Mouse (Mus musculus): ENCODE measurements around the gene Ugt1a8. TPM values are rescaled to one million over a fixed set of nuclear protein-coding genes. Genes with fewer than 3 reads are reported as not detected.
"Not testable (repeated sequence)": the region's sequence is repeated elsewhere in the genome, so short reads cannot be mapped to it uniquely, and the experiment has no call there.

Gene Ugt1a8
- polyA plus RNA-seq, 1 experiment from 2014 or later, result 0.05 TPM

DNA sequence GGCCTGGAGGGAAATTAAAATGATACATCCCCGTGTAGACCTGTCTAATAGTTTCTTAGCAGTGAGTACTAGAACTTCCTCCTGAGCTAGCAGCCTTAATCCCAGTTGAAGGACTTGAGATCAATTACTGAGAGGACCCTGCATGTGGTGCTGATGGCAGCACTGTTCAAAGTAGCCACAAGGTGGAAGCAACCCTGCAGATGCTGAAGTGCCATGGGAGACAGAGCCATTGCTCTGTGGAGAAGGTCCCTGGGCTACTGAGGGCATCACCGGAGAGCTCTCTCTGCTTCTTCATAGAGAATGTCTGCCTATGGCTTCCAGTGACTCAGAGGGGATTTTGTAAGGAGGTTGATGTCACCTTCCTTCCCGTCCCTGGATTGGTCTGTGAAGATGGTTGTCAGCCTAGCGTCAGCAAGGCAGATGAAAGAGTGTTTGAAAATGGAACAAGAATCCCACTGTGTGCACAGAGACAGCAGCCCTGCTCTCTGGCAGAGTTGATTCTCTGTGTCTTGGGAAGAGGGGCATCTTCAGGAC, 38.3 kb downstream of the Ugt1a8 start:
- H3K27me3 ChIP-seq (ENCODE audit: insufficient read depth, low read length); H3K27ac ChIP-seq; DNase-seq (ENCODE audit: low spot score); H3K9me3 ChIP-seq (replicated peaks; ENCODE audit: low read length); H3K36me3 ChIP-seq (ENCODE audit: insufficient read depth, low read length); H3K9ac ChIP-seq (ENCODE audit: low read depth, low read length); H3K4me2 ChIP-seq (ENCODE audit: low read length); ATAC-seq (replicated peaks; ENCODE audit: low FRiP score, low read depth); H3K4me3 ChIP-seq (replicated peaks; ENCODE audit: low read depth, low read length); H3K4me1 ChIP-seq (replicated peaks; ENCODE audit: insufficient read depth, low read length): not testable (repeated sequence)
- 78% methylated on average over 4 of the region's 4 CpGs for WGBS
- TF ChIP-seq CTCF (IDR thresholded peaks at IDR 0.05; ENCODE audit: low read depth), result peak; percentile 62

DNA sequence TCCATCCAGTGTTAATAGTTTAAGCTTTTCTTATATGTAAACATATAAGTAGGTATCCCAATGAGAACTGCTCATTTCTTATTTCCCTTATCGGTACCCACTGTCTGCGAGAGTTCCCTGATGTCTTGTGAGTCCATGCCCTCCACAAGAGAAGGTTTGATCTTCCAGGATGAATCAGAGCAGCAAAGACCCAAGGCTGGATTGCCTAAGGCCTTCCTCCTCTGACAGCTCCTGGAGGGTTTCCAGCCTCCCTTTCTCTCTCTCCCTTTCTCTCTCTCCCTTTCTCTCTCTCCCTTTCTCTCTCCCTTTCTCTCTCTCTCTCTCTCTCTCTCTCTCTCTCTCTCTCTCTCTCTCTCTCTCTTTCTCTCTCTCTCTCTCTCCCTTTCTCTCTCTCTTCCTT, 41.5 kb downstream of the Ugt1a8 start:
- H3K36me3 ChIP-seq (ENCODE audit: insufficient read depth, low read length); H3K4me1 ChIP-seq (replicated peaks; ENCODE audit: insufficient read depth, low read length); ATAC-seq (replicated peaks; ENCODE audit: low FRiP score, low read depth); H3K27me3 ChIP-seq (ENCODE audit: insufficient read depth, low read length); H3K9me3 ChIP-seq (replicated peaks; ENCODE audit: low read length); DNase-seq (ENCODE audit: low spot score); H3K27ac ChIP-seq; H3K9ac ChIP-seq (ENCODE audit: low read depth, low read length); H3K4me3 ChIP-seq (replicated peaks; ENCODE audit: low read depth, low read length); H3K4me2 ChIP-seq (ENCODE audit: low read length): not testable (repeated sequence)
- 95% methylated on average over 2 of the region's 2 CpGs for WGBS

DNA sequence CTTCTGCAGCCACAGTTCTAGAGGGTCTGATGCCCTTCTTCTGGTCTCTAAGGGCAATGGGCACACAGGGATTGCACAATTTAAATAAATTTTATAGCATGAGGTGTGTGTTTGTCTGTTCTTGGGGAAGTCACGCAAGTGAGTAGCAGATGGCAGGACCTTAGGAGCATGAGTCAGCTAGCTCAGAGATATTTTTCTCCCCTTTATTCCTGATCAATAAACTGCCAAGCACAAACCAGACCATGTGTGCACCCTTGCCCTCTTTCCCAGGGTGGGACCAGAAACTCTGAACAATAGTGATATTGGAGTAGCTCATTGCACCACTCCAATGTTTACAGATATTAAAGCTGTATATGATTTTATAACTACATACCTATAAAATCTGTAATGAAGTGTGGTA, 42.6 kb downstream of the Ugt1a8 start:
- not testable (repeated sequence) for H3K36me3 ChIP-seq (ENCODE audit: insufficient read depth, low read length); H3K4me2 ChIP-seq (ENCODE audit: low read length); H3K27ac ChIP-seq; H3K27me3 ChIP-seq (ENCODE audit: insufficient read depth, low read length); ATAC-seq (replicated peaks; ENCODE audit: low FRiP score, low read depth); DNase-seq (ENCODE audit: low spot score); H3K9me3 ChIP-seq (replicated peaks; ENCODE audit: low read length); H3K9ac ChIP-seq (ENCODE audit: low read depth, low read length); H3K4me3 ChIP-seq (replicated peaks; ENCODE audit: low read depth, low read length)
- 92% methylated on average over 1 of the region's 1 CpGs for WGBS
- H3K4me1 ChIP-seq (replicated peaks; ENCODE audit: insufficient read depth, low read length), result peaks cover 11% of the 10 kb centered on the region

DNA sequence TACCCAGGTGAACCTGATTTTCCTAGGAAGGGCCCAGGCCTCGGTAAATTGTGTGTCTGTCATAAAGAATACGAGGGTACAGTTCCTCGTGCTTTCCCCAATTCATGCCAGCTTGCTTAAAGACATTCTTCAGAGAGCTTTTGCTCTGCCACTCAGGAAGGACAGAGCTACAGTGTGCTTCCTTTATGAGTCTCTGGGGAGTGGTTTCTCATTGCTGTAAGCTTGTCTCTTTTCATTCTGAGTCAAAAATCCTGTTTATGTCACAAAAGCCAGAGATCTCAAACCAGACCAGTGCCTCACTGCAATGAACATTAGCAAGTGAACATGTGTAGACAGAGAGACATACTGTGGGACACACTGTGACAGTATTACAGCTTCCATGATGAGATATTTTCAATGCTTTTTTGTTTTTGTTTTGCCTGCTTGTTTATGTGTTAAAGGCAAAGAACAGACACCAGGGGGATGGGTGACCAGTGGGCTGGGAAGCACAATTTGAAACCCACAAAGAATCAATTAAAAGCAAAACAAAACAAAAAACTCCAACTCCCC, 46.4 kb downstream of the Ugt1a8 start:
- H3K4me3 ChIP-seq (replicated peaks; ENCODE audit: low read depth, low read length), result no peak overlapping the region
- H3K27ac ChIP-seq, result peak overlapping the region; percentile 77
- no peaks in the 10 kb centered on the region for H3K36me3 ChIP-seq (ENCODE audit: insufficient read depth, low read length)
- H3K9me3 ChIP-seq (replicated peaks; ENCODE audit: low read length), result no peaks in the 10 kb centered on the region
- H3K4me2 ChIP-seq (ENCODE audit: low read length), result no peak overlapping the region
- TF ChIP-seq CTCF (IDR thresholded peaks at IDR 0.05; ENCODE audit: low read depth), result 0 out of 2 replicates have a peak, but pooled peaks have one; percentile 4
- DNase-seq (ENCODE audit: low spot score) (peak; percentile 57), ATAC-seq (replicated peaks; ENCODE audit: low FRiP score, low read depth) (no peak)
- WGBS, result 33% methylated on average over 3 of the region's 3 CpGs
- H3K9ac ChIP-seq (ENCODE audit: low read depth, low read length), result no peak overlapping the region
- H3K27me3 ChIP-seq (ENCODE audit: insufficient read depth, low read length), result no peaks in the 10 kb centered on the region
- H3K4me1 ChIP-seq (replicated peaks; ENCODE audit: insufficient read depth, low read length), result peaks cover 11% of the 10 kb centered on the region

DNA sequence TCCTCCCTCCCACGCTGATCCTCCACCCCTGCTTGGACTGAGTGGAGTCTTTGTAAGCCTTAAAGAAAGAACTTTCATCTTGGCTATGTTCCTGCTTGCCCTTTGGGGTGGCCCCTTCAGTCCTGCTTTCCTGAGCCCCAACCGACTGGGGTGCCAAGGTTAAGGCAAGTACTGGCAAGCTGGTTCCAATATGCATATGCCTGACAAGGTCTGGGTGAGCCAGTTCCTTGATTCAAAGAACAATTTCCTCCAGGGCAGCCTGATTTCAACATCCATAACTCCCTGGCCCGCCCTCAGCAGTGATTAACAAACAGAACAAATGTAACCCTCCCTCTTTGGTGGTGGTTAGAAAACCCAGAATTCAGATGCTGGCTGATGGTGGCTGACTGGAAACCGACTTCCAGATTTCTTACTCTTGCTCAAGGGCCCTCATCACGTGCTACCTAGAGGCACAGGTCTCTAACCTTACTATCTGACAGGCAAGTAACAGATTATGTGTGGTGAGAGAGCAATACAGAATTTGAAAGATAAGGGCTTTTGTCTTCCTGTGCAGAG, 46.9 kb downstream of the Ugt1a8 start, which contains the start of gene Ugt1a6a:
Gene Ugt1a6a (plus strand): TSS at position 353 of the 555 bp plus-strand sequence.
- Histone ChIP-seq H3K27ac (peak within 1 kb of the TSS; percentile 77), H3K4me1 (replicated peaks; ENCODE audit: insufficient read depth, low read length) (peaks cover 11% of the 10 kb centered on the region)
- DNase-seq (ENCODE audit: low spot score); H3K36me3 ChIP-seq (ENCODE audit: insufficient read depth, low read length); H3K4me2 ChIP-seq (ENCODE audit: low read length); H3K9ac ChIP-seq (ENCODE audit: low read depth, low read length); H3K9me3 ChIP-seq (replicated peaks; ENCODE audit: low read length); H3K27me3 ChIP-seq (ENCODE audit: insufficient read depth, low read length); H3K4me3 ChIP-seq (replicated peaks; ENCODE audit: low read depth, low read length): not testable (repeated sequence)
- ATAC-seq (replicated peaks; ENCODE audit: low FRiP score, low read depth), result 0 out of 2 replicates have a peak, but pooled peaks have one; percentile 13
- WGBS, result 20% methylated on average over 5 of the region's 5 CpGs

DNA sequence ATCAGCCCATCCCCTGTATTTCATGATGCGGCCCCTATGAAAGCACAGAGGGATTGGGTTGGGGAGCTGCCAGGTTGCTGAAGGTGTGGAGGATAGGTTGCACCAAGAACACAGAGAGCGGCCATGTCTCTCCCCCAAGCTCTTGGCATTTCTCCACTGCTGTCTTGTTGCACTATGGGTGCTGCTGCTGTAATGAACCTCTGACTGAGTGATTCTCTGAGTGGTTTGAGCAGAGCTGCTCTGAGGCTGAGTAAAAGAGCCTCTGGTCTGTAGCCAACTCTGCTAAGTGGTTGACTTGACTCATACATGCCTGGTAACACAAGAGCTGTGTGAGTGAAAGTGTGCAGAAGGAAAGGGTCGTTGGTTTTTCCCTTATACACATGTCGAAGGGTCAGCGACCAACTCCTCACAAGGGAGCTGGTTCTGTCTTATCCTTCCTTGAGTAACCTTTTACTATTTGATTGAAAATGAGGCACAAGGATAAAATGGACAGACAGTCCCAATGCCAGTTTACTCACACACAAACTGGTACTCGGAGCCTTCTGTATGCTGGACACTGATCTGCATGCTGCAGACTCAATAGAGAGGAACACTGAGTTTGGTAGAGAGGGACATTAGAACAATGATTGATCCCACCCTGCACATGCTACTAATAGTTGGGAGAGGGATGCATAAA, 47.8 kb downstream of the Ugt1a8 start:
- WGBS, result 85% methylated on average over 5 of the region's 6 CpGs
- ATAC-seq (replicated peaks; ENCODE audit: low FRiP score, low read depth); H3K4me3 ChIP-seq (replicated peaks; ENCODE audit: low read depth, low read length); H3K27ac ChIP-seq; H3K9me3 ChIP-seq (replicated peaks; ENCODE audit: low read length); H3K9ac ChIP-seq (ENCODE audit: low read depth, low read length); H3K36me3 ChIP-seq (ENCODE audit: insufficient read depth, low read length); H3K27me3 ChIP-seq (ENCODE audit: insufficient read depth, low read length); DNase-seq (ENCODE audit: low spot score); H3K4me2 ChIP-seq (ENCODE audit: low read length): not testable (repeated sequence)
- H3K4me1 ChIP-seq (replicated peaks; ENCODE audit: insufficient read depth, low read length), result peaks cover 11% of the 10 kb centered on the region
